ENCODE assay signal across 30 mouse cellular contexts in genomic region chr8:21054747-21055146, GRCm38 (mm10). TPM values are rescaled to one million over a fixed set of nuclear protein-coding genes. Genes with fewer than 3 reads are reported as not detected.
"Had no signal": no experiment of that assay in that cellular context is flagged by ENCODE, and none has a peak within 500 bp of the region (broad histone marks: within the 10 kb centered on the region; RNA-seq: fewer than 3 reads in every experiment).

TSS of gene Defa23 (plus strand) at chr8:21055047.

RNA-seq across cellular contexts. Expression of gene Defa23, which starts in this region (rescaled TPM):
- polyA plus RNA-seq: limb, embryonic 10.5 days; limb, embryonic 11.5 days; limb, embryonic 12.5 days; limb, embryonic 13.5 days; limb, embryonic 14.5 days; limb, embryonic 15.5 days; liver, adult 2 months; liver, embryonic 11.5 days; liver, embryonic 12.5 days; liver, embryonic 13.5 days; liver, embryonic 14.5 days; liver, embryonic 15.5 days; liver, embryonic 16.5 days; liver, postnatal 0 days; lung, adult 2 months; lung, embryonic 14.5 days; lung, embryonic 15.5 days; lung, embryonic 16.5 days; lung, postnatal 0 days; macrophage; midbrain, embryonic 10.5 days; midbrain, embryonic 11.5 days; midbrain, embryonic 12.5 days; midbrain, embryonic 13.5 days; midbrain, embryonic 14.5 days; midbrain, embryonic 15.5 days; midbrain, embryonic 16.5 days; midbrain, postnatal 0 days; myocyte; neural tube, embryonic 11.5 days had no signal
